Comparison of ENCODE assay signal across 8 mouse cellular contexts in genomic region chr11:52099771-52100219, GRCm38 (mm10). TPM values are rescaled to one million over a fixed set of nuclear protein-coding genes. Genes with fewer than 3 reads are reported as not detected.
DNase-seq lines count a peak whose midpoint lies in the region; ATAC-seq lines count a peak whose summit lies in the region.

No protein-coding gene starts in this region.

- intact Hi-C loops in heart, postnatal 10 days (cut with DNase I): loop anchor here (2.0 kb wide), 1 partner anchor 99 kb away; the partner anchor contains the start of gene Ube2b
- intact Hi-C loops in left cerebral cortex, postnatal 36 days (cut with DNase I): loop anchor here (5.0 kb wide), 2 partner anchors 97 to 242 kb away; partner anchors contain the start of genes Cdkl3, Jade2 and Ube2b

- H3K4me2 ChIP-seq in heart, embryonic 15.5 days: peak overlapping the region; percentile 81
- H3K4me2 ChIP-seq in hindbrain, embryonic 16.5 days (ENCODE audit: low read length): peak overlapping the region; percentile 91
- peak overlapping the region; percentile 84 for H3K4me2 ChIP-seq in midbrain, embryonic 13.5 days (replicated peaks)

- H3K9ac ChIP-seq in heart, embryonic 15.5 days: peak overlapping the region; percentile 98
- peak overlapping the region; percentile 99 for H3K9ac ChIP-seq in hindbrain, embryonic 16.5 days (ENCODE audit: low read depth, low read length)
- H3K9ac ChIP-seq in midbrain, embryonic 13.5 days (replicated peaks): peak overlapping the region; percentile 99

- peaks cover 45% of the 10 kb centered on the region for H3K4me1 ChIP-seq in heart, embryonic 15.5 days (replicated peaks)
- peaks cover 33% of the 10 kb centered on the region for H3K4me1 ChIP-seq in hindbrain, embryonic 16.5 days (ENCODE audit: control insufficient read depth, insufficient read depth, low read depth, low read length)
- H3K4me1 ChIP-seq in midbrain, embryonic 13.5 days (replicated peaks): peaks cover 42% of the 10 kb centered on the region

- peak overlapping the region; percentile 90 for H3K4me3 ChIP-seq in heart, embryonic 15.5 days
- peak overlapping the region; percentile 91 for H3K4me3 ChIP-seq in hindbrain, embryonic 16.5 days (ENCODE audit: low read length)
- peak overlapping the region; percentile 98 for H3K4me3 ChIP-seq in midbrain, embryonic 13.5 days (replicated peaks)

- 2% methylated on average over 7 of the region's 7 CpGs for WGBS in heart, embryonic 15.5 days
- WGBS in hindbrain, embryonic 16.5 days: 8% methylated on average over 7 of the region's 7 CpGs
- WGBS in midbrain, embryonic 13.5 days: 6% methylated on average over 7 of the region's 7 CpGs

- H3K27me3 ChIP-seq in heart, embryonic 15.5 days: no peaks in the 10 kb centered on the region
- no peaks in the 10 kb centered on the region for H3K27me3 ChIP-seq in hindbrain, embryonic 16.5 days (replicated peaks; ENCODE audit: control insufficient read depth, insufficient read depth, low read length)
- H3K27me3 ChIP-seq in midbrain, embryonic 13.5 days: no peaks in the 10 kb centered on the region

- no peak for DNase-seq in heart, postnatal 10 days
- DNase-seq in adipocyte (ENCODE audit: low spot score): peak; percentile 80
- DNase-seq in right cerebral cortex, postnatal 10 days (ENCODE audit: low spot score in 2 of 2): no peak
- DNase-seq in left cerebral cortex, postnatal 36 days (ENCODE audit: low spot score in 2 of 2): no peak
- no peak for DNase-seq in kidney, adult 18-20 months

- ATAC-seq in heart, embryonic 15.5 days (replicated peaks; ENCODE audit: insufficient number of reproducible peaks, insufficient read depth, low FRiP score, low read depth): no peak
- ATAC-seq in hindbrain, embryonic 16.5 days: no peak
- no peak for ATAC-seq in midbrain, embryonic 13.5 days

- H3K27ac ChIP-seq in heart, embryonic 15.5 days: peak overlapping the region; percentile 100
- H3K27ac ChIP-seq in hindbrain, embryonic 16.5 days (ENCODE audit: low read depth, low read length): no peak overlapping the region; the same call in 1 of the 2 replicates
- H3K27ac ChIP-seq in midbrain, embryonic 13.5 days: no peak overlapping the region

- H3K9me3 ChIP-seq in heart, embryonic 15.5 days (replicated peaks): no peaks in the 10 kb centered on the region
- H3K9me3 ChIP-seq in hindbrain, embryonic 16.5 days (ENCODE audit: control insufficient read depth, low read length): no peaks in the 10 kb centered on the region
- no peaks in the 10 kb centered on the region for H3K9me3 ChIP-seq in midbrain, embryonic 13.5 days

- no peaks in the 10 kb centered on the region for H3K36me3 ChIP-seq in heart, embryonic 15.5 days
- no peaks in the 10 kb centered on the region for H3K36me3 ChIP-seq in hindbrain, embryonic 16.5 days (ENCODE audit: control insufficient read depth, insufficient read depth, low read length)
- no peaks in the 10 kb centered on the region for H3K36me3 ChIP-seq in midbrain, embryonic 13.5 days

RNA-seq across cellular contexts. Expression of gene Ppp2ca, which starts 1.3 kb away (rescaled TPM):
- polyA plus RNA-seq in heart, embryonic 15.5 days (2015; fragmentation: Nextera tagmentation; extraction: Ambion mirVana): 62.0 and 67.0 TPM in 2 replicates
- total RNA-seq in heart, postnatal 10 days (2021): 10 to 100 TPM; 74.3 to 75.9 TPM
- 124 and 125 TPM in 2 replicates for polyA plus RNA-seq in hindbrain, embryonic 16.5 days (2015; fragmentation: Nextera tagmentation; extraction: Ambion mirVana)
- 120 and 126 TPM in 2 replicates for polyA plus RNA-seq in midbrain, embryonic 13.5 days (2015; fragmentation: Nextera tagmentation; extraction: Ambion mirVana)
- total RNA-seq in left cerebral cortex, postnatal 36 days (2021): 100 to 1,000 TPM; 116 to 120 TPM

RNA-seq across cellular contexts. Expression of gene Olfr1373, which starts 45.5 kb away (rescaled TPM):
- not detected in 2 replicates for polyA plus RNA-seq in heart, embryonic 15.5 days (2015; fragmentation: Nextera tagmentation; extraction: Ambion mirVana)
- not detected for total RNA-seq in heart, postnatal 10 days (2021)
- not detected in 2 replicates for polyA plus RNA-seq in hindbrain, embryonic 16.5 days (2015; fragmentation: Nextera tagmentation; extraction: Ambion mirVana)
- polyA plus RNA-seq in midbrain, embryonic 13.5 days (2015; fragmentation: Nextera tagmentation; extraction: Ambion mirVana): not detected in 2 replicates
- total RNA-seq in left cerebral cortex, postnatal 36 days (2021): not detected
